Mouse (Mus musculus) kidney, embryonic 15.5 days (tissue): ENCODE data around the gene Nt5m. TPM values are rescaled to one million over a fixed set of nuclear protein-coding genes. Genes with fewer than 3 reads are reported as not detected.

Experiments used
- ATAC-seq: fragments of 200-750 bp; cut with Nextera tagmentation; replicated peaks from 2 replicates; pipeline ENCODE4 v1.8.0; 2017; ENCODE audit warnings: moderate TSS enrichment; ENCODE audit not compliant: low FRiP score
- H3K27ac ChIP-seq: fragments of 300-500 bp; sonication (generic); 2 replicates; pipeline ENCODE4 v1.5.1; 2015; ENCODE audit warnings: mild to moderate bottlenecking, inconsistent platforms
- H3K27me3 ChIP-seq: fragments of 300-500 bp; sonication (generic); 2 replicates; pipeline ENCODE4 v1.6.1; 2015; ENCODE audit warnings: inconsistent platforms
- H3K36me3 ChIP-seq: fragments of 300-500 bp; sonication (generic); 2 replicates; pipeline ENCODE4 v1.6.1; 2015; ENCODE audit warnings: inconsistent platforms
- H3K4me1 ChIP-seq: fragments of 300-500 bp; sonication (generic); 2 replicates; pipeline ENCODE4 v1.6.1; 2015; ENCODE audit warnings: inconsistent platforms
- H3K4me2 ChIP-seq: fragments of 300-500 bp; sonication (generic); 2 replicates; pipeline ENCODE4 v1.6.1; 2015; ENCODE audit warnings: moderate library complexity, mild to moderate bottlenecking, inconsistent platforms
- H3K4me3 ChIP-seq: fragments of 300-500 bp; sonication (generic); replicated peaks from 2 replicates; pipeline ENCODE4 v1.5.1; 2015; ENCODE audit warnings: mild to moderate bottlenecking, inconsistent platforms
- H3K9ac ChIP-seq: fragments of 300-500 bp; sonication (generic); 2 replicates; pipeline ENCODE4 v1.6.1; 2015; ENCODE audit warnings: mild to moderate bottlenecking, inconsistent platforms
- H3K9me3 ChIP-seq: fragments of 300-500 bp; sonication (generic); replicated peaks from 2 replicates; pipeline ENCODE4 v1.6.1; 2016; ENCODE audit warnings: inconsistent platforms
- WGBS: fragments of 180-500 bp; shearing (Covaris S2); methylation state at CpG from one replicate; pipeline ENCODE4 v1.1.7; 2015; ENCODE audit warnings: mixed read lengths; 5-methylcytosine and 5-hydroxymethylcytosine counted together
- polyA plus RNA-seq: library from polyadenylated mRNA; unstranded; fragments of >200 nt; fragmentation: Nextera tagmentation; extraction: Ambion mirVana; gene quantifications from 2 replicates; pipeline ENCODE4 v1.2.1, GENCODE M21; 2015

The Nt5m gene
- polyA plus RNA-seq, 1 experiment from 2014 or later: 42.8 TPM

- Histone ChIP-seq H3K9me3 (no peaks in the 10 kb centered on the region), H3K4me2 (peak overlapping the region; percentile 84), H3K9ac (no peak overlapping the region), H3K4me1 (peaks cover 20% of the 10 kb centered on the region), H3K4me3 (peak overlapping the region; percentile 87; the same call in 1 of the 2 replicates), H3K27ac (no peak overlapping the region), H3K27me3 (no peaks in the 10 kb centered on the region), H3K36me3 (peaks cover 15% of the 10 kb centered on the region)
- 15% methylated on average over 2 of the region's 2 CpGs for WGBS
- no peak for ATAC-seq
Observed at GRCm38 (mm10) chr11:59847131-59847530, 7.9 kb downstream of the Nt5m start.

- peak overlapping the region; percentile 87 for H3K4me3 ChIP-seq
- peaks cover 20% of the 10 kb centered on the region for H3K4me1 ChIP-seq
- H3K27ac ChIP-seq: peak overlapping the region; percentile 93
- H3K36me3 ChIP-seq: peaks cover 23% of the 10 kb centered on the region
- no peaks in the 10 kb centered on the region for H3K9me3 ChIP-seq
- H3K9ac ChIP-seq: peak overlapping the region; percentile 90
- H3K27me3 ChIP-seq: no peaks in the 10 kb centered on the region
- under 1% methylated on average over 69 of the region's 69 CpGs for WGBS
- peak overlapping the region; percentile 84 for H3K4me2 ChIP-seq
- ATAC-seq: peak; percentile 91
Observed at GRCm38 (mm10) chr11:59847891-59848884, 8.9 kb downstream of the Nt5m start.

- peaks cover 15% of the 10 kb centered on the region for H3K4me1 ChIP-seq
- WGBS: 85% methylated on average over 3 of the region's 3 CpGs
- ATAC-seq: no peak
- H3K27ac ChIP-seq: no peak overlapping the region
- no peak overlapping the region for H3K9ac ChIP-seq
- H3K9me3 ChIP-seq: no peaks in the 10 kb centered on the region
- H3K27me3 ChIP-seq: no peaks in the 10 kb centered on the region
- peaks cover 24% of the 10 kb centered on the region; the same call in 1 of the 2 replicates for H3K36me3 ChIP-seq
- no peak overlapping the region for H3K4me3 ChIP-seq
- H3K4me2 ChIP-seq: no peak overlapping the region
Observed at GRCm38 (mm10) chr11:59852865-59853264, 13.6 kb downstream of the Nt5m start.

- peaks cover 20% of the 10 kb centered on the region; the same call in 1 of the 2 replicates for H3K36me3 ChIP-seq
- no peak overlapping the region for H3K9ac ChIP-seq
- ATAC-seq: no peak
- no peaks in the 10 kb centered on the region for H3K27me3 ChIP-seq
- 74% methylated on average over 11 of the region's 11 CpGs for WGBS
- peaks cover 13% of the 10 kb centered on the region for H3K4me1 ChIP-seq
- H3K4me2 ChIP-seq: no peak overlapping the region
- no peak overlapping the region for H3K4me3 ChIP-seq
- no peak overlapping the region for H3K27ac ChIP-seq
- H3K9me3 ChIP-seq: no peaks in the 10 kb centered on the region
Observed at GRCm38 (mm10) chr11:59860467-59860866, 21.2 kb downstream of the Nt5m start.

GRCm38 (mm10) chr11:59864316-59864715 lies 25.1 kb downstream of the Nt5m start:
- H3K36me3 ChIP-seq: peaks cover 22% of the 10 kb centered on the region; the same call in 1 of the 2 replicates
- H3K4me3 ChIP-seq: no peak overlapping the region
- H3K4me2 ChIP-seq: no peak overlapping the region
- 86% methylated on average over 6 of the region's 6 CpGs for WGBS
- H3K9ac ChIP-seq: no peak overlapping the region
- peaks cover 6% of the 10 kb centered on the region; the same call in 1 of the 2 replicates for H3K4me1 ChIP-seq
- H3K9me3 ChIP-seq: no peaks in the 10 kb centered on the region
- no peak overlapping the region for H3K27ac ChIP-seq
- ATAC-seq: no peak
- H3K27me3 ChIP-seq: no peaks in the 10 kb centered on the region

GRCm38 (mm10) chr11:59872124-59872523 lies 32.9 kb downstream of the Nt5m start:
- no peaks in the 10 kb centered on the region for H3K27me3 ChIP-seq
- 80% methylated on average over 8 of the region's 8 CpGs for WGBS
- no peaks in the 10 kb centered on the region for H3K4me1 ChIP-seq
- no peak overlapping the region for H3K9ac ChIP-seq
- no peak for ATAC-seq
- H3K4me2 ChIP-seq: no peak overlapping the region
- H3K36me3 ChIP-seq: peaks cover 45% of the 10 kb centered on the region
- H3K9me3 ChIP-seq: no peaks in the 10 kb centered on the region
- no peak overlapping the region for H3K4me3 ChIP-seq
- H3K27ac ChIP-seq: no peak overlapping the region

GRCm38 (mm10) chr11:59880031-59880430 lies 40.8 kb downstream of the Nt5m start:
- Histone ChIP-seq H3K9ac (no peak overlapping the region), H3K4me2 (no peak overlapping the region), H3K4me3 (no peak overlapping the region), H3K27ac (no peak overlapping the region), H3K36me3 (peaks cover 27% of the 10 kb centered on the region), H3K9me3 (no peaks in the 10 kb centered on the region), H3K27me3 (no peaks in the 10 kb centered on the region; the same call in 1 of the 2 replicates), H3K4me1 (peaks cover 6% of the 10 kb centered on the region; the same call in 1 of the 2 replicates)
- ATAC-seq: peak; percentile 81
- 23% methylated on average over 2 of the region's 2 CpGs for WGBS

GRCm38 (mm10) chr11:59885217-59885986 lies 46.2 kb downstream of the Nt5m start:
- Histone ChIP-seq H3K9ac (no peak overlapping the region), H3K4me1 (peaks cover 10% of the 10 kb centered on the region), H3K4me2 (0 out of 2 replicates have a peak overlapping the region, but pooled peaks have one; percentile 10), H3K4me3 (no peak overlapping the region), H3K27me3 (no peaks in the 10 kb centered on the region; the same call in 1 of the 2 replicates), H3K27ac (peak overlapping the region; percentile 39; the same call in 1 of the 2 replicates), H3K9me3 (no peaks in the 10 kb centered on the region), H3K36me3 (no peaks in the 10 kb centered on the region)
- ATAC-seq: 0 out of 2 replicates have a peak, but pooled peaks have one; percentile 22
- WGBS: 44% methylated on average over 17 of the region's 17 CpGs

- ATAC-seq: no peak
- Histone ChIP-seq H3K4me3 (no peak overlapping the region), H3K4me1 (peaks cover 7% of the 10 kb centered on the region), H3K27ac (no peak overlapping the region), H3K9me3 (no peaks in the 10 kb centered on the region), H3K9ac (no peak overlapping the region), H3K36me3 (no peaks in the 10 kb centered on the region), H3K4me2 (no peak overlapping the region), H3K27me3 (no peaks in the 10 kb centered on the region)
- 67% methylated on average over 1 of the region's 1 CpGs for WGBS
Observed at GRCm38 (mm10) chr11:59886952-59887351, 47.7 kb downstream of the Nt5m start.

GRCm38 (mm10) chr11:59888151-59888550 lies 48.9 kb downstream of the Nt5m start:
- H3K27ac ChIP-seq: no peak overlapping the region
- H3K36me3 ChIP-seq: no peaks in the 10 kb centered on the region
- no peak for ATAC-seq
- WGBS: 72% methylated on average over 5 of the region's 5 CpGs
- H3K9me3 ChIP-seq: no peaks in the 10 kb centered on the region
- H3K9ac ChIP-seq: no peak overlapping the region
- H3K4me3 ChIP-seq: no peak overlapping the region
- no peak overlapping the region for H3K4me2 ChIP-seq
- H3K4me1 ChIP-seq: peaks cover 13% of the 10 kb centered on the region
- H3K27me3 ChIP-seq: no peaks in the 10 kb centered on the region

- 53% methylated on average over 6 of the region's 6 CpGs for WGBS
- Histone ChIP-seq H3K27me3 (no peaks in the 10 kb centered on the region), H3K4me1 (peaks cover 25% of the 10 kb centered on the region), H3K4me2 (no peak overlapping the region), H3K27ac (no peak overlapping the region), H3K4me3 (no peak overlapping the region), H3K9ac (no peak overlapping the region), H3K9me3 (no peaks in the 10 kb centered on the region), H3K36me3 (no peaks in the 10 kb centered on the region)
- no peak for ATAC-seq
Observed at GRCm38 (mm10) chr11:59891854-59892253, 52.6 kb downstream of the Nt5m start.
